ENCODE assay signal across 13 mouse cellular contexts in genomic region chr11:40395331-40395730, GRCm38 (mm10).
DNase-seq lines count a peak whose midpoint lies in the region; ATAC-seq and TF ChIP-seq lines count a peak whose summit lies in the region.
"Had no signal": no experiment of that assay in that cellular context is flagged by ENCODE, and none has a peak within 500 bp of the region (broad histone marks: within the 10 kb centered on the region; RNA-seq: fewer than 3 reads in every experiment).

No protein-coding gene starts in this region.

- peak; percentile 39; the same call in 1 of the 2 replicates for ATAC-seq in forebrain, embryonic 13.5 days
- ATAC-seq in limb, embryonic 12.5 days (ENCODE audit: insufficient number of reproducible peaks, insufficient read depth, low FRiP score, low TSS enrichment, low read depth) = peak; percentile 56; the same call in 1 of the 2 replicates
- ATAC-seq in liver, postnatal 0 days = no peak
- no peak for ATAC-seq in megakaryocyte progenitor cell, adult 5-6 weeks (replicated peaks; ENCODE audit: poor library complexity)

- no peaks in the 10 kb centered on the region for H3K9me3 ChIP-seq in forebrain, embryonic 13.5 days (replicated peaks)
- H3K9me3 ChIP-seq in forebrain, embryonic 10.5 days = no peaks in the 10 kb centered on the region
- H3K9me3 ChIP-seq in limb, embryonic 12.5 days = no peaks in the 10 kb centered on the region
- no peaks in the 10 kb centered on the region; the same call in 1 of the 2 replicates for H3K9me3 ChIP-seq in liver, postnatal 0 days (ENCODE audit: low read length)

- 0 out of 2 replicates have a peak overlapping the region, but pooled peaks have one; percentile 4 for H3K27ac ChIP-seq in forebrain, embryonic 13.5 days
- no peak overlapping the region for H3K27ac ChIP-seq in forebrain, embryonic 10.5 days
- H3K27ac ChIP-seq in limb, embryonic 12.5 days = peak overlapping the region; percentile 93
- no peak overlapping the region for H3K27ac ChIP-seq in liver, postnatal 0 days (ENCODE audit: low read depth)
- H3K27ac ChIP-seq: stomach, postnatal 0 days had no signal

- no peaks in the 10 kb centered on the region for H3K36me3 ChIP-seq in forebrain, embryonic 13.5 days (ENCODE audit: poor library complexity, severe bottlenecking)
- H3K36me3 ChIP-seq in forebrain, embryonic 10.5 days (replicated peaks) = no peaks in the 10 kb centered on the region
- H3K36me3 ChIP-seq in limb, embryonic 12.5 days = no peaks in the 10 kb centered on the region
- no peaks in the 10 kb centered on the region for H3K36me3 ChIP-seq in liver, postnatal 0 days (replicated peaks; ENCODE audit: insufficient read depth, low read length)

- peak overlapping the region; percentile 26 for H3K4me2 ChIP-seq in forebrain, embryonic 13.5 days
- H3K4me2 ChIP-seq in limb, embryonic 12.5 days = peak overlapping the region; percentile 49
- H3K4me2 ChIP-seq in liver, postnatal 0 days (ENCODE audit: low read depth, low read length) = no peak overlapping the region
- H3K4me2 ChIP-seq: liver, embryonic 11.5 days had no signal

- 40% methylated on average over 11 of the region's 11 CpGs for WGBS in forebrain, embryonic 13.5 days
- WGBS in forebrain, embryonic 10.5 days = 78% methylated on average over 11 of the region's 11 CpGs
- 18% methylated on average over 11 of the region's 11 CpGs for WGBS in limb, embryonic 12.5 days
- 70% methylated on average over 11 of the region's 11 CpGs for WGBS in liver, postnatal 0 days (ENCODE audit: insufficient replicate concordance)

- H3K27me3 ChIP-seq in forebrain, embryonic 13.5 days = no peaks in the 10 kb centered on the region
- no peaks in the 10 kb centered on the region for H3K27me3 ChIP-seq in forebrain, embryonic 10.5 days (ENCODE audit: poor library complexity, severe bottlenecking)
- H3K27me3 ChIP-seq in limb, embryonic 12.5 days = peaks cover 10% of the 10 kb centered on the region; the same call in 1 of the 2 replicates
- no peaks in the 10 kb centered on the region for H3K27me3 ChIP-seq in liver, postnatal 0 days (ENCODE audit: insufficient read depth, low read length)

- H3K4me1 ChIP-seq in forebrain, embryonic 13.5 days = peaks cover 28% of the 10 kb centered on the region
- H3K4me1 ChIP-seq in forebrain, embryonic 10.5 days = peaks cover 13% of the 10 kb centered on the region
- peaks cover 20% of the 10 kb centered on the region for H3K4me1 ChIP-seq in limb, embryonic 12.5 days (replicated peaks)
- H3K4me1 ChIP-seq in liver, postnatal 0 days (ENCODE audit: insufficient read depth) = no peaks in the 10 kb centered on the region

- H3K9ac ChIP-seq in forebrain, embryonic 13.5 days = no peak overlapping the region
- no peak overlapping the region; the same call in 1 of the 2 replicates for H3K9ac ChIP-seq in limb, embryonic 12.5 days (replicated peaks)
- H3K9ac ChIP-seq in liver, postnatal 0 days (replicated peaks) = no peak overlapping the region

- no peak for TF ChIP-seq CTCF in liver, postnatal 0 days (IDR thresholded peaks at IDR 0.05; ENCODE audit: low read depth)

- DNase-seq in forebrain, embryonic 10.5 days (ENCODE audit: extremely low spot score, low spot score) = no peak
- peak; percentile 19 to 21 for DNase-seq in right cerebral cortex, adult 2 months (ENCODE audit: low spot score in 2 of 2)
- DNase-seq in right cerebral cortex, postnatal 36 days (ENCODE audit: low spot score in 2 of 2) = no peak
- peak; percentile 33 for DNase-seq in right cerebral cortex, postnatal 25 days
- no peak for DNase-seq in liver, postnatal 0 days
- DNase-seq: B cell, adult 2 months; gastrocnemius, postnatal 10 days; kidney, adult 8-10 months had no signal

- H3K4me3 ChIP-seq in forebrain, embryonic 13.5 days = no peak overlapping the region
- no peak overlapping the region for H3K4me3 ChIP-seq in forebrain, embryonic 10.5 days
- peak overlapping the region; percentile 11; the same call in 1 of the 2 replicates for H3K4me3 ChIP-seq in limb, embryonic 12.5 days (replicated peaks)
- no peak overlapping the region for H3K4me3 ChIP-seq in liver, postnatal 0 days (ENCODE audit: low read depth, low read length)

- TF ChIP-seq EP300 in liver, postnatal 0 days (IDR thresholded peaks at IDR 0.05; ENCODE audit: low read depth) = no peak

Comparison
In these comparisons a context has a peak if more than half of its experiments do, and no peak if none do; other contexts are left out.
1. H3K27ac ChIP-seq: peak in forebrain, embryonic 13.5 days (single experiment) and limb, embryonic 12.5 days (single experiment); none in forebrain, embryonic 10.5 days (single experiment) and liver, postnatal 0 days (single experiment).
2. DNase-seq: peak in right cerebral cortex, adult 2 months (2 of 2) and right cerebral cortex, postnatal 25 days (single experiment); none in forebrain, embryonic 10.5 days (single experiment), right cerebral cortex, postnatal 36 days (0 of 2) and liver, postnatal 0 days (single experiment).
3. ATAC-seq: peak in forebrain, embryonic 13.5 days (single experiment) and limb, embryonic 12.5 days (single experiment); none in liver, postnatal 0 days (single experiment) and megakaryocyte progenitor cell, adult 5-6 weeks (single experiment).